Mouse (Mus musculus): ENCODE results near the gene Mroh2b. TPM values are rescaled to one million over a fixed set of nuclear protein-coding genes. Genes with fewer than 3 reads are reported as not detected.

Gene Mroh2b
- not detected for polyA plus RNA-seq (2015; fragmentation: Illumina TruSeq; extraction: RNeasy Lipid Tissue Mini Kit (QIAGEN cat#74804); ENCODE audit: low read depth, low replicate concordance)

DNA sequence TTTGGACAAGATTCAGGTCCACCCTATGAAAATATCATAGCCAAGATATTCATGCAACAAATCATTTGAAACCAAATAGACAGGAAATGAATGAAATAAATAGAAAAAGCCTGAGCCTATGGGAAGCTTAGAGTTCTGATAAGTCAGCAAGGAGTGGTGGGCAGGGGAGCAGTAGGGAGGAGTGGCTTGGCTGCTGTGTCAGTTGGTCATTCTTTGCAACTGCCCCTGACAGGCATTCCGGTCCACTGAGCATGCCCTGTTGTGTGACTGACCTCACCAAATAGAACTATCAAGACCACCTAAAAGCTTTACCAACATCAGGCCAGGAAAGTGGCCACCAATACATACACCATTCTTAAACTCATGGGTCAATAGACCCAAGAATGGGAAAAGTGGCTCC lies at the start of gene Mroh2b:
Gene Mroh2b (plus strand): TSS at position 301 of the 400 bp plus-strand sequence.

Other genes starting within 250 kb of the Mroh2b start
- not detected for gene C6, start 171.6 kb upstream of the Mroh2b start, polyA plus RNA-seq (2015; fragmentation: Illumina TruSeq; extraction: RNeasy Lipid Tissue Mini Kit (QIAGEN cat#74804); ENCODE audit: low read depth, low replicate concordance)
- gene C7, start 165.0 kb downstream of the Mroh2b start, polyA plus RNA-seq (2015; fragmentation: Illumina TruSeq; extraction: RNeasy Lipid Tissue Mini Kit (QIAGEN cat#74804); ENCODE audit: low read depth, low replicate concordance), result 0.43 TPM
- 0.89 TPM for gene Card6, start 209.8 kb downstream of the Mroh2b start, polyA plus RNA-seq (2015; fragmentation: Illumina TruSeq; extraction: RNeasy Lipid Tissue Mini Kit (QIAGEN cat#74804); ENCODE audit: low read depth, low replicate concordance)
- 992 TPM for gene Rpl37, start 217.9 kb downstream of the Mroh2b start, polyA plus RNA-seq (2015; fragmentation: Illumina TruSeq; extraction: RNeasy Lipid Tissue Mini Kit (QIAGEN cat#74804); ENCODE audit: low read depth, low replicate concordance)
- gene Prkaa1, start 245.1 kb downstream of the Mroh2b start, polyA plus RNA-seq (2015; fragmentation: Illumina TruSeq; extraction: RNeasy Lipid Tissue Mini Kit (QIAGEN cat#74804); ENCODE audit: low read depth, low replicate concordance), result 18.8 TPM